Mouse (Mus musculus) gastrocnemius, adult 18-20 months (tissue): ENCODE measurements at regions not wholly inside any gene's neighbourhood (a gene's known extent, or its start where the extent isn't known, plus 50 kb on each side); places are given as distances from the start of the nearest gene placed in this dataset.
A peak's percentile ranks its signal among the peaks of the same experiment; 100 is the strongest.

Experiments used
- DNase-seq: peaks from one replicate; pipeline ENCODE4 v3.0.0; 2021; ENCODE audit warnings: low spot score

GRCm38 (mm10) chr1:60665329-60665728 is 51.3 kb upstream of the Cd28 start:
- DNase-seq: peak; percentile 38

DNA sequence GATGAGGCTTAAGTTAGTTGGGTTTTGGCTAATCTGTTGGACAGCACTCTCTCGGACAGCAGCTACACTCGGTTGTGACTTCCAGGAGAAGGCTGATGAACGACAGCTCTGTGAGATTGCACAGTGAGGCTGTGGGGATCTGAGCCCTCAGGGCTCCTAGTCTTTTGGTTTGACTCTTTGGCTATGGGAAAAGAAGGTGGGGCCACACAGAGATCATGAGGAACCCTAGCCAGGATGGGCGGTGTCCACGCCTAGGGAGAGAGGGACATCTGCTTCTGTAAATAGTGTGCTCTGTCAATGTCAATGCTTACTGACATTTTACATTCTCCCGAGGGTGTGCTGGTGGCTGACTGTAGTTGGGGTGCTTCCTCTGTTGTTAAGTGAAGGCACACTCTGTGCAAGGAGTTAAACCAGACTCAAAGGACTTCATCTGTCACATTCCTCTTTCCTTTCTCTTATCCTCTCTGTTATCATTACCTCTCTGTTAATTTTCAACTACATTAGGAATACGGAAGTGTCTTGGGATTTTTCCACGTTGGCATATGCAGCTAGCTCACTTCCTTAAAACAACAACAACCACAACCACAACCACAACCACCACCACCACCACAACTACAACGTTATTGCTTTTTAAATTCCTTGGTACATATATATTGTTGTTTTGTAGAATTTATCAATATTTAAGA is 54.2 kb upstream of the Cd28 start:
- DNase-seq: peak; percentile 48

DNA sequence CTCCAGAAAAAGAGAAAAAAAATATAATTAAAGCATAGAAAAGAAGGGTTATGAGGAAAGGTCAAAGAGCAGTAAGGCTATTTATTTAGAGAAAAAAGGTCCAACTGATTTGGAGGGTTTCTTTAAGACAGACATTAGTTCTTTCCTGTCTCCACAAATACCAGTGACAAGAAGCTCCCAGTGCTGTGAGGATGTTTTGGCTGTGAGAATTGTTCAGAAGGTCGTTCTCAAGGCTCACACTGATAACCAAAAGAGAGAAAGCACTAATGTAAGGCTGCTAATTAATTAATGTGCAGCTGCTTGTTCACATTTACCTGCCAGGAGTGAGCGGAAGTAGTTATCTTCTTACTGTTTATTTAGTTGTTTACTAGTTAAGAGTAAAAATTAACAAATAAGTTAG is 54.7 kb upstream of the Cd28 start:
- DNase-seq: no peak

- DNase-seq: no peak
Observed at GRCm38 (mm10) chr1:60659604-60660003, 57.0 kb upstream of the Cd28 start.

DNA sequence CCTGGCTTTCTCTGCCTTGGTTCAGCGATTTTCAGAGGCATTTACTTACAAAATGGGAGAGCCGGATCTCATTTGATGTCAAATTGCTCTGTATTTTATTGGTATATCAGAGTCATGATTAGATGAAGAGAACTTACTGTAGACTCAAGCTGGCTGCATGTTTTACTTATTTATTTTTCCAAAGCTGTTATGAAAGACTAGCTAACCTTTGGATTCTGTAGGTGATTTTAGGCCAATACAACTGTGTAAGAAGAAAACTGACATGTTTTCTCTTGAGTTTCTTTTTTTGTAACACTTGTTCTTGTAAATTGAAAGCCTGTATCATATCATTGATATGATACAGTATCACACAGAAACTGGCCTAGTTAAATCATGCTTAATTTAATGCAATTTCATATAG is 57.6 kb upstream of the Cd28 start:
- no peak for DNase-seq

- no peak for DNase-seq
Observed at GRCm38 (mm10) chr1:60658383-60658782, 58.2 kb upstream of the Cd28 start.

DNA sequence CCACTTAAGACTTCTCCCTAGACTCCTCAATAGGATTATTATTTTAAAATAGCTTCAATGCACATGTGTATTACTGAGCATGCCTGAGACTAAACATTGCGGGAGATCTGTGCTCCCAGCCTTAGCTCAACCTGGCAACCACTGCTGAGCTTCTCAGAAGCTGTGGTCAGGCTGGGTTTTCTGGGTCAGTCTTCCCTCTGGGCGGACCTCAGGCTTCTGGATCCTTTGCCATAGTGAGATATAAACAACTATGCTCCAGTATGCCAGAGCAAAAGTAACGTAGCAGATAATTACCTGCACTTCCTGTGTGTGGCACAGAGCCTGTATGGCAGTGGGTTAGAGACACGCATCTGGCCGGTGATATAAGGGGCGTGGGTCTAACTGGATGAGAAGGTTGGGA is 59.1 kb upstream of the Cd28 start:
- DNase-seq: no peak

DNA sequence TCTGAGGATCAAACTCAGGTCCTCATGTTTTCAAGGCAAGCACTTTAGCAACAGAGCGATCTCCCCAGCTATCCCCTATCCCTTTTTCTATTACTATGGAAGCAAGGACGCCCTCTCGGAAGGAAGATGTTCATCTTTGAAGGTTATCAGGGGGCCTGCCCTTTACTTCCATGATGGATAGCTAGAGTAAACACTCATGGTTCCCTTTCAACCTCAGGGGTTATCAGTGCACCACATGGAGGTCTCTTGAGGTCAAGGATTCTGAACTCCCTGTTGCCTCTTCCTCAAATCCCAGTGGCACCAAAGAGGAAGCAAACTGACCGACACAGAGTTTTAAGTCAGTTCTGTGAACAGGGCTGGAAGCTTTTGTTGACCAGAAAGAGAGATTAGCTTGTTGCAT is 59.6 kb upstream of the Cd28 start:
- DNase-seq: no peak

GRCm38 (mm10) chr1:60655691-60656595 is 60.7 kb upstream of the Cd28 start:
- no peak for DNase-seq

DNA sequence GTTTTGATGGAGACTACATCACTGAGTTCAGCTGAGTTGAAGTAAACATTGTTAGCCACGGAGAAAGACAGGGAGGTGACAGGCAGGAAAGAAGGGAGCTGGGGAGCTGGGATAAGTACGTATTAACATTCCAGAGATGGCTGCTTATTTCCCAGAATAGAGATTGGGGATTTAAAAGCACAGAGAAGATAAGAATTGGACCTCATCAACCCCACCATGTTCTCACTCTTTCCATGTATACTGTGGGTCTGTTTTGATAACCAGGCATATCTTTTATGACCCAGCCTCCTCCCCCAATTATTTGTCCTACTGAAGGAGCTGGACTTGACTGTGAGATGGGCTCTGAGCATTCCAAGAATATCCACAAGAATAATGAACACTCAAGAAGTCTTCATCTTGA is 61.4 kb upstream of the Cd28 start:
- no peak for DNase-seq

- DNase-seq: no peak
Observed at GRCm38 (mm10) chr1:60652570-60653011, 64.0 kb upstream of the Cd28 start.

GRCm38 (mm10) chr1:60650158-60650557 is 66.4 kb upstream of the Cd28 start:
- no peak for DNase-seq

- DNase-seq: no peak
Observed at GRCm38 (mm10) chr1:60649303-60649850, 67.2 kb upstream of the Cd28 start.

- DNase-seq: no peak
Observed at GRCm38 (mm10) chr1:60646828-60647227, 69.8 kb upstream of the Cd28 start.

- no peak for DNase-seq
Observed at GRCm38 (mm10) chr1:60646174-60646573, 70.4 kb upstream of the Cd28 start.

GRCm38 (mm10) chr1:60645176-60645575 is 71.4 kb upstream of the Cd28 start:
- no peak for DNase-seq

DNA sequence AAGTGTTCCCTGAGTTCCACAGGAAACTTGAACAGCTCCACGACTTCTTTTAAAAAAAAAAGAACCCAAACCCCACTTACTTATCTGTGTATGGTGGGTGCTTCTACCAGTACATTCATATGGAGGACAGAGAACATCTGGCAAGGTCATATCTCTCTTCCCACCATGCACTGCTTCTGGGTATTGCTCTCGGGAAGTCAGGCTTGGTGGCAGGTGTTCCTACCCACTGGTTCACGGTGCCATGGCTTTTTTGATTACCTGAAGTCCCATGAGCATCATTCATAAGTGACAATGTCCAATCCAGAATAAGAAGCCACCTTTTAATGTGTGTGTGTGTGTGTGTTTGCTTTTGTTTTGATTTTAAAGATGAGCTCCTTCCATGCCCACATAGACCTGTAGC is 73.8 kb upstream of the Cd28 start:
- no peak for DNase-seq

DNA sequence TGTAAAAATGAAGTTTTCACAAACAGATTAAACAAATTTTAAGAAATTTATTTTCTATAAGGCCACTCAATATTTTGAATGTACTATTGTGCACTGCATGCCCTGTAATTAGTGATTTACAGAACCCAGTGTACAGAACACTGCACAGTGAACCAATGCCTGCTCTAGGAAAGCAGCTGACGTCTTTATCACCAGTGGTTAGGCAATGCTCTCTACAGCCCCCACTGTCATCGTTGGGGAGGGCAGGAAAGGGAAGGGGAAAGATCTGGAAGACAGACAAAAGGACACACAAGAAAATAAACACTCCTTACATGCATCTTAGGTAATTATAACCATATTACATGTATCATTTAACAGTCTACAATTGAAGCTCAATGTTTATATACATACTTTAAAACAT is 74.4 kb upstream of the Cd28 start:
- DNase-seq: no peak

DNA sequence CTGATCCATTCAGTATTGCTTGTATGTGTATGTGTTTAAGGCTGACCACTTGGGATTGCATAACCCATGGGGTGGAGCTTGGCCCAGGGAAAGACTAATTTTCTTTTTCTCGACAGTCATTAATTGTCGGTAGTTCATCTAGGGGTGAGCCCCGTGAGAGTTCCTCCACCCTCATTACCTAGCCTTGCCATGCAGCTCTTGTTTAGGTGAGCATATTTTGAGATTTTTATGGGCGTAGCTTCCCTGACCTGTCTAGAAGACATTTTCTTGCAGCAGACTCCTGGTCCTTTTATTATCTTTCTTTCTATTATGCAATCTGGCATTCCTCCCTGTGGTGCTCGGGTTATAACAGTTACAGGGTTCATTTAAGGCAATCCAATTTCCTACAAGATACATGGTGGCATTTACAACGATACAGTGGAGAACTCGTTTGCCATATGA is 74.4 kb upstream of the Raph1 start:
- no peak for DNase-seq

DNA sequence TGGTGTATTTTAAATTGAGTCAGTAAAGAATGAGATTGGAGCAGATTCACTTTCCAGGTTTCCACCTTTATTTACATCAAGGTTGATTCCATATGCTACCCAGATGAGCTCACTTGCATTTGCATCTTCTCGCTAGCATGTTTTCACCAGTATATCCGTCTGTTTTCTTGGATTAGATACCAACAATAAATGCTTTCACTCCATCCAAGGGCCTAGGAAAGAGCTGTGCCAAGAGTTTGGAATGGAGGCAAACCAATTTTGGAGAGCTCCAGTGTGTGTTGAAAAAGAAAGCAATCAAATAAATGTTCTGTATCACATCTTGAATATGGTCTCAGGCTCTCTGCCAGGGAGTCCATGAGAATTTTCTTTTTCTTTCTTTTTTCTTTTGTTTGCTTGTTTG is 72.6 kb upstream of the Raph1 start:
- no peak for DNase-seq

GRCm38 (mm10) chr1:60639059-60639458 is 72.2 kb upstream of the Raph1 start:
- DNase-seq: no peak

DNA sequence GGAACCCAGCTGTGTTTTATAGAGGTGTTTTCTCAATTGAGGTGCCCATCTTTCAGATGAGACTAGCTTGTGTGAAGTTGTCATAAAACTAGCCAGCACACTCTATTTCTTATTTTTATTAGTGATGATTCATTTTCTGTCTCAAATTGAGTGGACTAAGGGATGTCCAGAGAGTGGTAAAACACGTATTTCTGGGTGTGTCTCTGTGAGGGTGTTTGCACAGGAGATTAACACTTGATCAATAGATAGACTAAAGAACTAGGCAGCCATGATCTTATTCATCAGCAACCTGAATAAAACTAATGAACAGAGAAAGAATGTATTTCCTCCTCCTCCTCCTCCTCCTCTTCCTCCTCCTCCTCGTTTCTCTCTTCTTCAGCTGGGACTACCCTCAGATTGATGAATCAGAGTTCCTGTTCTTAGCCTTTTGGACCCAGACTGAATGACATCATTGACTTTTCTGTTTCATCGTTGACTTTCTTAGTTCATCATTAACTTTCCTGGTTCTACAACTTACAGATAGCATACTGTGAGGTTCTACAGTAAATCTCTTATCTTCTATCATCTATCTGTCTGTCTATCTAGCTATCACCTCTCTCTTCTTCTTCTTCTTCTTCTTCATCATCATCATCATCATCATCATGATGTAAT is 70.0 kb upstream of the Raph1 start:
- no peak for DNase-seq
